In the genomic region with DNA sequence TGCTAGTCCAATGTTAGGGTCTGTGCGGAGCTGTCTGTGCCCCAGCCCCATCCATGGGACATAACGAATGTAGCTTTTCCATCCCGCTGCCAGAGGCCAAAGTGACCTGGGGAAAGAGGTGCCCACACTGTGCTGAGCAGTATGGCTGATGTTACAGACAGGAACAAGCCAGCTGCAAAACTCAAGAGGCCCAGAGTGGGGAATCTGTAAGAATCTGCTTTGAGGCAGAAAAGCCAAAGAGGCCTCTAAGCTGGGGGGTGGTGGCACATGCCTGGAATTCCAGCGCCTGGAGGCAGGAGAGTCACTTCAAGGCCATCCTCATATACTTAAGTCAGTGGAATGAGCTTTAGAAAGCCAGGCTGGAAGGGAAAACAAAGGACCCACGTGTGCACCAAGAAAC, we compare ENCODE assay signal across 9 mouse cellular contexts. TPM values are rescaled to one million over a fixed set of nuclear protein-coding genes. Genes with fewer than 3 reads are reported as not detected.
A peak's percentile ranks its signal among the peaks of the same experiment; 100 is the strongest.
DNase-seq lines count a peak whose midpoint lies in the region; ATAC-seq lines count a peak whose summit lies in the region.
"Had no signal": no experiment of that assay in that cellular context is flagged by ENCODE, and none has a peak within 500 bp of the region (broad histone marks: within the 10 kb centered on the region; RNA-seq: fewer than 3 reads in every experiment).

No protein-coding gene starts in this region.

- WGBS in kidney, embryonic 15.5 days: 45% methylated on average over 5 of the region's 5 CpGs
- 36% methylated on average over 5 of the region's 5 CpGs for WGBS in limb, embryonic 15.5 days

- H3K4me1 ChIP-seq in kidney, embryonic 15.5 days: peaks cover 13% of the 10 kb centered on the region
- peaks cover 12% of the 10 kb centered on the region for H3K4me1 ChIP-seq in limb, embryonic 15.5 days
- H3K4me1 ChIP-seq: liver, embryonic 15.5 days had no signal

- no peak for DNase-seq in kidney, postnatal 36 days
- peak; percentile 30 for DNase-seq in embryo, embryonic 11.5 days (ENCODE audit: low read depth, low spot score)
- peak; percentile 20 for DNase-seq in retina, postnatal 1 day
- DNase-seq in gastrocnemius, adult 18-20 months (ENCODE audit: low spot score): no peak
- no peak for DNase-seq in frontal cortex, adult 2 months (ENCODE audit: extremely low spot score in 1 of 2, low spot score in 1 of 2)

- H3K9me3 ChIP-seq in kidney, embryonic 15.5 days (replicated peaks): no peaks in the 10 kb centered on the region
- H3K9me3 ChIP-seq in limb, embryonic 15.5 days: no peaks in the 10 kb centered on the region
- H3K9me3 ChIP-seq: liver, embryonic 15.5 days had no signal

- no peak overlapping the region for H3K9ac ChIP-seq in kidney, embryonic 15.5 days
- no peak overlapping the region for H3K9ac ChIP-seq in limb, embryonic 15.5 days
- H3K9ac ChIP-seq: liver, embryonic 15.5 days had no signal

- no peak overlapping the region for H3K4me2 ChIP-seq in kidney, embryonic 15.5 days
- H3K4me2 ChIP-seq in limb, embryonic 15.5 days: no peak overlapping the region
- H3K4me2 ChIP-seq: liver, embryonic 15.5 days had no signal

- peaks cover 37% of the 10 kb centered on the region for H3K36me3 ChIP-seq in kidney, embryonic 15.5 days
- H3K36me3 ChIP-seq in limb, embryonic 15.5 days: peaks cover 34% of the 10 kb centered on the region

- ATAC-seq in kidney, embryonic 15.5 days (replicated peaks; ENCODE audit: low FRiP score): peak; percentile 40
- no peak for ATAC-seq in limb, embryonic 15.5 days (ENCODE audit: insufficient number of reproducible peaks, low FRiP score, low TSS enrichment, low read depth)
- ATAC-seq in megakaryocyte-erythroid progenitor cell, adult 5-6 weeks (replicated peaks; ENCODE audit: low FRiP score, low TSS enrichment, poor library complexity, severe bottlenecking): no peak

- no peaks in the 10 kb centered on the region for H3K27me3 ChIP-seq in kidney, embryonic 15.5 days
- no peaks in the 10 kb centered on the region for H3K27me3 ChIP-seq in limb, embryonic 15.5 days
- H3K27me3 ChIP-seq: liver, embryonic 15.5 days had no signal

- no peak overlapping the region for H3K4me3 ChIP-seq in kidney, embryonic 15.5 days (replicated peaks)
- no peak overlapping the region for H3K4me3 ChIP-seq in limb, embryonic 15.5 days
- H3K4me3 ChIP-seq: liver, embryonic 15.5 days had no signal

- peak overlapping the region; percentile 78 for H3K27ac ChIP-seq in kidney, embryonic 15.5 days
- peak overlapping the region; percentile 43; the same call in 1 of the 2 replicates for H3K27ac ChIP-seq in limb, embryonic 15.5 days
- H3K27ac ChIP-seq: liver, embryonic 15.5 days had no signal

RNA-seq across cellular contexts. Expression of a gene that starts 18.2 kb away (rescaled TPM):
- polyA plus RNA-seq in kidney, embryonic 15.5 days (2015; fragmentation: Nextera tagmentation; extraction: Ambion mirVana): 106 and 113 TPM in 2 replicates
- 89.2 and 92.9 TPM in 2 replicates for polyA plus RNA-seq in limb, embryonic 15.5 days (2015; fragmentation: Nextera tagmentation; extraction: Ambion mirVana)
- 10 to 100 TPM; 14.4 to 20.1 TPM for total RNA-seq in gastrocnemius, adult 18-20 months (2021)
- polyA plus RNA-seq in frontal cortex, adult 2 months (2012; rRNA removed): 41.6 and 44.6 TPM in 2 replicates
- 66.7 and 69.6 TPM in 2 replicates for total RNA-seq in megakaryocyte-erythroid progenitor cell, adult 5-6 weeks (2014; fragmentation: Nextera tagmentation)
- 38.8 and 41.2 TPM in 2 replicates for total RNA-seq in megakaryocyte-erythroid progenitor cell, adult 5-6 weeks (2017)

RNA-seq across cellular contexts. Expression of a gene that starts 50.9 kb away (rescaled TPM):
- 19.0 and 19.7 TPM in 2 replicates for polyA plus RNA-seq in kidney, embryonic 15.5 days (2015; fragmentation: Nextera tagmentation; extraction: Ambion mirVana)
- polyA plus RNA-seq in limb, embryonic 15.5 days (2015; fragmentation: Nextera tagmentation; extraction: Ambion mirVana): 25.4 TPM in 2 replicates
- 100 to 1,000 TPM; 238 to 306 TPM for total RNA-seq in gastrocnemius, adult 18-20 months (2021)
- polyA plus RNA-seq in frontal cortex, adult 2 months (2012; rRNA removed): 2.6 and 2.9 TPM in 2 replicates
- 1.4 and 6.8 TPM in 2 replicates for total RNA-seq in megakaryocyte-erythroid progenitor cell, adult 5-6 weeks (2014; fragmentation: Nextera tagmentation)
- 6.5 and 10.6 TPM in 2 replicates for total RNA-seq in megakaryocyte-erythroid progenitor cell, adult 5-6 weeks (2017)

Comparison
In these comparisons a context has a peak if more than half of its experiments do, and no peak if none do; other contexts are left out.
1. DNase-seq: peak in embryo, embryonic 11.5 days (single experiment) and retina, postnatal 1 day (single experiment); none in kidney, postnatal 36 days (0 of 2), gastrocnemius, adult 18-20 months (single experiment) and frontal cortex, adult 2 months (0 of 2).